Mouse (Mus musculus) limb, embryonic 12.5 days (tissue): ENCODE data around the gene Ksr2. TPM values are rescaled to one million over a fixed set of nuclear protein-coding genes. Genes with fewer than 3 reads are reported as not detected.

ENCODE experiments used
- ATAC-seq: fragments of 200-750 bp; cut with Nextera tagmentation; 2 replicates; pipeline ENCODE4 v1.8.0; 2017; ENCODE audit warnings: low read depth, moderate TSS enrichment; ENCODE audit not compliant: insufficient number of reproducible peaks, insufficient read depth, low FRiP score, low TSS enrichment
- H3K27ac ChIP-seq: fragments of 300-500 bp; sonication (generic); 2 replicates; pipeline ENCODE4 v1.5.1; 2016; ENCODE audit warnings: mild to moderate bottlenecking, moderate library complexity
- H3K27me3 ChIP-seq: fragments of 300-500 bp; sonication (generic); 2 replicates; pipeline ENCODE4 v1.6.1; 2016; ENCODE audit warnings: mild to moderate bottlenecking, moderate library complexity
- H3K36me3 ChIP-seq: fragments of 300-500 bp; sonication (generic); 2 replicates; pipeline ENCODE4 v1.6.1; 2016; ENCODE audit warnings: mild to moderate bottlenecking, moderate library complexity
- H3K4me1 ChIP-seq: fragments of 300-500 bp; sonication (generic); replicated peaks from 2 replicates; pipeline ENCODE4 v1.6.1; 2016
- H3K4me2 ChIP-seq: fragments of 300-500 bp; sonication (generic); 2 replicates; pipeline ENCODE4 v1.6.1; 2016; ENCODE audit warnings: mild to moderate bottlenecking, moderate library complexity
- H3K4me3 ChIP-seq: fragments of 300-500 bp; sonication (generic); replicated peaks from 2 replicates; pipeline ENCODE4 v1.5.1; 2016; ENCODE audit warnings: mild to moderate bottlenecking
- H3K9ac ChIP-seq: fragments of 300-500 bp; sonication (generic); replicated peaks from 2 replicates; pipeline ENCODE4 v1.6.1; 2016; ENCODE audit warnings: mild to moderate bottlenecking, moderate library complexity
- H3K9me3 ChIP-seq: fragments of 300-500 bp; sonication (generic); 2 replicates; pipeline ENCODE4 v1.6.1; 2016; ENCODE audit warnings: mild to moderate bottlenecking, moderate library complexity
- WGBS: fragments of 180-500 bp; shearing (Covaris S2); methylation state at CpG from one replicate; pipeline ENCODE4 v1.1.7; 2016; 5-methylcytosine and 5-hydroxymethylcytosine counted together
- polyA plus RNA-seq: library from polyadenylated mRNA; unstranded; fragments of >200 nt; fragmentation: Nextera tagmentation; extraction: Ambion mirVana; gene quantifications from 2 replicates; pipeline ENCODE4 v1.2.1, GENCODE M21; 2016

Gene Ksr2
- polyA plus RNA-seq, 1 experiment from 2014 or later, result 0.16 TPM

DNA sequence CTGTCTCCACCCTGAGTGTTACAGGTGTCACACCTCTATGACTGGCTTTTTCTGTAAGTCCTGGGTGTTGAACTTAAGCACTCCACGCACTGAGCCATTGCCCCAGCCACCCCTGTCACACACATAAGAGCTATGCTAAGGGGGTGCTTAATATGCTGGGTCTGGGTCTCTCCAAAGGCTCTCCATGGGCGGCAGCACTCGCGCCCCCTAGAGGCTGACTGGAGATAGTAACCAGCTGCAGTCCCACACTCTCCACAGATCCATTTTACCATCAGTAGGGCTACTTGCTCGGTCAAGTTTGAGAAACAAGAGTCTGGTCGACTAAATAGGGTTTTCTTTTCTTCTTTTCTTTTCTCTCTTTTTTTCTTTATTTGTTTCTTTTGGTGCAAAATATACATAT, 33.9 kb downstream of the Ksr2 start:
- 42% methylated on average over 6 of the region's 6 CpGs for WGBS
- H3K9me3 ChIP-seq, result no peaks in the 10 kb centered on the region
- H3K27ac ChIP-seq, result no peak overlapping the region
- no peak overlapping the region for H3K4me3 ChIP-seq
- no peak overlapping the region for H3K9ac ChIP-seq
- H3K27me3 ChIP-seq, result peaks cover 13% of the 10 kb centered on the region
- no peak for ATAC-seq
- H3K36me3 ChIP-seq, result no peaks in the 10 kb centered on the region
- no peaks in the 10 kb centered on the region for H3K4me1 ChIP-seq
- H3K4me2 ChIP-seq, result no peak overlapping the region

GRCm38 (mm10) chr5:117452013-117452412, 38.2 kb downstream of the Ksr2 start:
- Histone ChIP-seq H3K4me2 (no peak overlapping the region), H3K4me1 (no peaks in the 10 kb centered on the region), H3K4me3 (no peak overlapping the region), H3K36me3 (no peaks in the 10 kb centered on the region), H3K9me3 (no peaks in the 10 kb centered on the region), H3K9ac (no peak overlapping the region), H3K27ac (no peak overlapping the region), H3K27me3 (peaks cover 7% of the 10 kb centered on the region)
- ATAC-seq, result no peak
- 91% methylated on average over 2 of the region's 2 CpGs for WGBS

DNA sequence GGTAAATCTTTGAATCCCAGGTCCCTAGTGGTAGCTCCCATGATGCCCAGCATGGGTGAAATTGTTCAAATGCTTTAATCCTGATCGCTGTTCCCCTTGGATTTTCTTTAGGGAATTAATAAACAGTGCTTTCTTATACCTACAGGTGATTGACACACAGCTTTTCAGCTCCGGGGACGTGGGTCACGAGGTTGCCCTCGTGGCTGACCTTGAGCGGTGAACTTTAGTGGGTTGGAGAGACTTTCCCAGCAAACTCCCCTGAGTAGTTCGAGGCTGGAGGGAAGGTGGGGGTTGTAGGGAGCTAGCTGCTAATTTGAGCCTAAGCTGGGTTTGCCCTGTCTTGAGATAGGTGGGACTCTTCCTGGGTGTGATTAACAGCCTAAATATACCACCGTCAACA, 41.7 kb downstream of the Ksr2 start:
- H3K9ac ChIP-seq, result no peak overlapping the region
- no peaks in the 10 kb centered on the region; the same call in 1 of the 2 replicates for H3K4me1 ChIP-seq
- no peak overlapping the region for H3K4me3 ChIP-seq
- no peak for ATAC-seq
- WGBS, result 80% methylated on average over 8 of the region's 8 CpGs
- no peak overlapping the region for H3K4me2 ChIP-seq
- no peaks in the 10 kb centered on the region for H3K27me3 ChIP-seq
- no peak overlapping the region for H3K27ac ChIP-seq
- no peaks in the 10 kb centered on the region for H3K9me3 ChIP-seq
- H3K36me3 ChIP-seq, result no peaks in the 10 kb centered on the region

DNA sequence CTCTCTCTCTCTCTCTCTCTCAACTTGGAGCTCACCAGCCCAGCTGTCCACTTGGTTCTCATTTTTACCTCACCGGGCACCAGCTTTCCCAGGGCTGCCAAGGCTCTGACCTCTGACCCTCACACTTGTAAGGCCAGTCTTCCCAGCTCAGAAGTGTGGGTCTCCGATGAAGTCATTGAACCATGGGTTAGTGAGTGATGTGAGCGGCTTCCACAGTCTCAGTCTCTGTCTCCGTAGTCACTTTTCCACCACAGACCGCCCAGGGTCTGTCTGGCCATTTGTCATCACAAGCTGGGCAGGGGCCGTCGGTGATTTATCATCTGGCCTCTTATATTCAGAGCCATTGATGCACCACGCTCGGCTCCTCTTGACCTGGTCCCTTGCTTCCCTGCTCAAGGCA, 43.3 kb downstream of the Ksr2 start:
- Histone ChIP-seq H3K4me3 (no peak overlapping the region), H3K9me3 (0 out of 2 replicates have a peak, but pooled peaks cover 6% of the 10 kb centered on the region), H3K9ac (no peak overlapping the region), H3K27ac (no peak overlapping the region), H3K27me3 (no peaks in the 10 kb centered on the region), H3K4me2 (no peak overlapping the region), H3K36me3 (no peaks in the 10 kb centered on the region), H3K4me1 (no peaks in the 10 kb centered on the region; the same call in 1 of the 2 replicates)
- no peak for ATAC-seq
- WGBS, result 68% methylated on average over 9 of the region's 9 CpGs

GRCm38 (mm10) chr5:117457583-117457982, 43.8 kb downstream of the Ksr2 start:
- Histone ChIP-seq H3K4me1 (no peaks in the 10 kb centered on the region; the same call in 1 of the 2 replicates), H3K9ac (no peak overlapping the region), H3K36me3 (no peaks in the 10 kb centered on the region), H3K4me2 (no peak overlapping the region), H3K4me3 (no peak overlapping the region), H3K27ac (no peak overlapping the region), H3K9me3 (0 out of 2 replicates have a peak, but pooled peaks cover 6% of the 10 kb centered on the region), H3K27me3 (no peaks in the 10 kb centered on the region)
- WGBS, result 76% methylated on average over 8 of the region's 8 CpGs
- no peak for ATAC-seq

- 86% methylated on average over 9 of the region's 9 CpGs for WGBS
- H3K4me3 ChIP-seq, result no peak overlapping the region
- H3K4me2 ChIP-seq, result no peak overlapping the region
- no peak overlapping the region for H3K9ac ChIP-seq
- no peaks in the 10 kb centered on the region for H3K27me3 ChIP-seq
- H3K36me3 ChIP-seq, result no peaks in the 10 kb centered on the region
- H3K9me3 ChIP-seq, result 0 out of 2 replicates have a peak, but pooled peaks cover 6% of the 10 kb centered on the region
- no peaks in the 10 kb centered on the region; the same call in 1 of the 2 replicates for H3K4me1 ChIP-seq
- no peak for ATAC-seq
- H3K27ac ChIP-seq, result no peak overlapping the region
Observed at GRCm38 (mm10) chr5:117458899-117459298, 45.1 kb downstream of the Ksr2 start.

GRCm38 (mm10) chr5:117460261-117460660, 46.5 kb downstream of the Ksr2 start:
- Histone ChIP-seq H3K9me3 (0 out of 2 replicates have a peak, but pooled peaks cover 6% of the 10 kb centered on the region), H3K4me3 (no peak overlapping the region), H3K27ac (no peak overlapping the region), H3K9ac (no peak overlapping the region), H3K36me3 (no peaks in the 10 kb centered on the region), H3K27me3 (no peaks in the 10 kb centered on the region), H3K4me2 (no peak overlapping the region), H3K4me1 (no peaks in the 10 kb centered on the region; the same call in 1 of the 2 replicates)
- no peak for ATAC-seq
- WGBS, result 93% methylated on average over 14 of the region's 14 CpGs

GRCm38 (mm10) chr5:117467052-117467451, 53.3 kb downstream of the Ksr2 start:
- H3K4me3 ChIP-seq, result no peak overlapping the region
- no peaks in the 10 kb centered on the region for H3K4me1 ChIP-seq
- no peak for ATAC-seq
- WGBS, result 81% methylated on average over 12 of the region's 12 CpGs
- no peak overlapping the region for H3K4me2 ChIP-seq
- H3K9me3 ChIP-seq, result no peaks in the 10 kb centered on the region
- no peaks in the 10 kb centered on the region for H3K27me3 ChIP-seq
- H3K36me3 ChIP-seq, result no peaks in the 10 kb centered on the region
- H3K27ac ChIP-seq, result no peak overlapping the region
- no peak overlapping the region for H3K9ac ChIP-seq

DNA sequence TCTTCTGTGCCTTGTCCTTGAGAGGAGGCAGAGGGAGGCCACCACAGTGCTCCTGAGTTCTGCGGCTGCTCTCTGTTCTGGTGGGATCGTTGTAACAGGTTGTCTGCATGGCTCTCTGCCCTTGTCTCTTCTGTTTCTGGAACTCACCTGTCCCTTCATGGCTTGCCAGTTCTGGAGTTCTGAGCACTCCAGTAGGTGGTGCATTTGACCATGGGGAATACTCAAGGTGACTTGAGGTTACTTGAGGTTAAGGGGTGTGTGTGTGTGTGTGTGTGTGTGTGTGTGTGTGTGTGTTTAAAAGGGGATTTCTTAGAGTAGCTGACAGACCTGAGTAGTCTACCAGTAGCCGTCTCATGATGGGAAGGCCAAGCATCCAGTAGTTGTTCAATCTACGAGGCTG, 55.2 kb downstream of the Ksr2 start:
- 80% methylated on average over 4 of the region's 4 CpGs for WGBS
- Histone ChIP-seq H3K27me3 (no peaks in the 10 kb centered on the region), H3K4me2 (no peak overlapping the region)

DNA sequence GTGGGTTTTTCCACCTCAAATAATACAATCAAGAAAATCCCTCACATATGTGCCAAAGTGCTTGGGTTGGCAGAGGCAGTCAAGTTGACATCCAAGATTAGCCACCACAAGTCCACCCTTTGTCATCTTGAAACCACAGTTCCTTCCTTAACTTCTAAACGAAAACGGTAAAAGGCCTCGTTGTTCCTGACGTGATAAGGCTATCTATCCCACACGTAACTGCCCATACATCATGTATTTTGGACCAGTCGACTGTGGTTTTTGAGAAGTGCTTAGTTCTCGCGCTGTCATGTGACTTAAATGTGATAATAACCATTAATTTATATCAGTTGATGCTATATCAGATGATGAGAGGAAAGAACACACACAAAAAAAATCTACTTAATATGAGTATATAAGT, 55.8 kb downstream of the Ksr2 start:
- Histone ChIP-seq H3K4me1 (no peaks in the 10 kb centered on the region), H3K4me3 (no peak overlapping the region), H3K27me3 (no peaks in the 10 kb centered on the region), H3K9me3 (no peaks in the 10 kb centered on the region), H3K27ac (no peak overlapping the region), H3K9ac (no peak overlapping the region), H3K36me3 (no peaks in the 10 kb centered on the region), H3K4me2 (no peak overlapping the region)
- no peak for ATAC-seq
- 92% methylated on average over 8 of the region's 8 CpGs for WGBS

More for the DNA sequence above, 55.2 kb downstream of the Ksr2 start:
- H3K36me3 ChIP-seq, result no peaks in the 10 kb centered on the region
- H3K4me1 ChIP-seq, result no peaks in the 10 kb centered on the region
- H3K9ac ChIP-seq, result no peak overlapping the region
- no peak for ATAC-seq
- H3K4me3 ChIP-seq, result no peak overlapping the region
- no peaks in the 10 kb centered on the region for H3K9me3 ChIP-seq
- no peak overlapping the region for H3K27ac ChIP-seq

- WGBS, result 77% methylated on average over 3 of the region's 3 CpGs
- H3K4me2 ChIP-seq, result no peak overlapping the region
- H3K9ac ChIP-seq, result no peak overlapping the region
- no peak overlapping the region for H3K27ac ChIP-seq
- H3K4me1 ChIP-seq, result no peaks in the 10 kb centered on the region
- no peaks in the 10 kb centered on the region for H3K36me3 ChIP-seq
- H3K27me3 ChIP-seq, result no peaks in the 10 kb centered on the region
- ATAC-seq, result no peak
- H3K9me3 ChIP-seq, result no peaks in the 10 kb centered on the region
- H3K4me3 ChIP-seq, result no peak overlapping the region
Observed at GRCm38 (mm10) chr5:117481162-117481561, 67.4 kb downstream of the Ksr2 start.

DNA sequence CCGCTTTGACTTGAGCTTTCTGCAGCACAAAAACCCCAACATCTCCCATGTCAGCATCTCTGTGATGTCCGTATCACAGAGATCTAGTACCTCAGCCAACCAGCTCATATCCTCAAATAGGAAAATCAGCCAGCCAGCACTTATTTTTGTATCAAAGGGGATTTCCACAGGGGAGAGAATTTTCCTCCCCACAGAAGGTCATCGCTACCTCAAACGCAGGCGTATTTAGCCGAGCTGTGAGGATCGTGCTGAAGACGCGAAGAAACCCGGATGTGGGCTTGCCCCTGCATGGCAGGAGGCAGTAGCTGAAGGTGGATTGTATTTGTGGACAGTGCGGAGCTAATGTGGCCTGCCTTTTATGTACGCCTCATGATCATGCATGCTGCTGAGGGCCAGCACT, 67.8 kb downstream of the Ksr2 start:
- no peak for ATAC-seq
- no peaks in the 10 kb centered on the region for H3K27me3 ChIP-seq
- no peaks in the 10 kb centered on the region for H3K36me3 ChIP-seq
- no peak overlapping the region for H3K27ac ChIP-seq
- WGBS, result 86% methylated on average over 12 of the region's 12 CpGs
- no peak overlapping the region for H3K4me3 ChIP-seq
- no peaks in the 10 kb centered on the region for H3K9me3 ChIP-seq
- H3K4me1 ChIP-seq, result no peaks in the 10 kb centered on the region
- H3K9ac ChIP-seq, result no peak overlapping the region
- no peak overlapping the region for H3K4me2 ChIP-seq
